Mouse (Mus musculus) large intestine, adult 2 months (tissue): Measurements from ENCODE around the gene Timd4. TPM values are rescaled to one million over a fixed set of nuclear protein-coding genes. Genes with fewer than 3 reads are reported as not detected.

Experiments
- DNase-seq: peaks from one replicate; pipeline ENCODE4 v3.0.0-alpha.2; 2012; ENCODE audit warnings: low read depth, low spot score
- WGBS: fragments of 180-500 bp; shearing (Covaris S2); methylation state at CpG from one replicate; pipeline ENCODE4 v1.1.7; 2018; 5-methylcytosine and 5-hydroxymethylcytosine counted together
- polyA plus RNA-seq: library from polyadenylated mRNA; depleted of rRNA; stranded (reverse); fragments of >200 nt; gene quantifications from 2 replicates; pipeline ENCODE4 v1.2.3, GENCODE M21; 2012; rRNA removed

The Timd4 gene
- polyA plus RNA-seq = 1.0 and 1.5 TPM in 2 replicates

DNA sequence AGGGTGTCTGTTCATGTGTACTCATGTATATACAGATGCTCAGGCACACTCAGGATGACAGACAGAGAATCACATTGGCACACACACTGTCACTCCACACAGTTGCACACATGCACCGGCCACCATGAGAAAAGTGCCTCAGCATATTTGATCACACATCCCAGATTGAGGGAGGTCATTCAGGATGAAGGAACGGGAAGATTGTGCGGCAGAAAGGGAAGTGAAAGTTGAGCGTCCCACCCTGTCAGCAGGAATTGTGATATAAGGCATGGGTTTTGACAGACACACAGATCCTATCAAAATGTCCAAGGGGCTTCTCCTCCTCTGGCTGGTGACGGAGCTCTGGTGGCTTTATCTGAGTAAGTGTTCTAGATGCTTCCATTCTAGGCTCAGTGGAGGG lies at the start of gene Timd4:
Timd4 (plus strand) TSS at position 290 of the 400 bp plus-strand sequence.
- no peak for DNase-seq
- 79% methylated on average over 5 of the region's 5 CpGs for WGBS

DNA sequence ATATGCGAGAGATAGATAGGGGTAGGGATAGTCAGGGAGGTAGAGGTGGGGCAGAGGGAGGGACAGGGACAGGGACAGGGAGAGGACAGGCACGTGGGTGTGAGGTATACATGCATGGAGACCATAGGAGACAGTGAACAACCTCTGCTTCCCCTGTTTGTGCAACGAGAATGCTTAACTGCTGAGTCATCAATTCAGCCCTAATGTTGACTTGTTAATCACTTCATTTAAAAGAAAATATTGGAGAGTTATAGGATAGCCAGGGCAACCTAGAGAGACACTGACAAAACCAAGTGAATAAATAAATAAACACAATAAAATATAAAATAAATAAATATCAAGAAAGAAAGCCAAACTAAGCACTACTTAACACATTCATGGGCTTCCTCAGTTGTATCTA lies 33.7 kb upstream of the Timd4 start:
- no peak for DNase-seq
- 67% methylated on average over 3 of the region's 3 CpGs for WGBS

DNA sequence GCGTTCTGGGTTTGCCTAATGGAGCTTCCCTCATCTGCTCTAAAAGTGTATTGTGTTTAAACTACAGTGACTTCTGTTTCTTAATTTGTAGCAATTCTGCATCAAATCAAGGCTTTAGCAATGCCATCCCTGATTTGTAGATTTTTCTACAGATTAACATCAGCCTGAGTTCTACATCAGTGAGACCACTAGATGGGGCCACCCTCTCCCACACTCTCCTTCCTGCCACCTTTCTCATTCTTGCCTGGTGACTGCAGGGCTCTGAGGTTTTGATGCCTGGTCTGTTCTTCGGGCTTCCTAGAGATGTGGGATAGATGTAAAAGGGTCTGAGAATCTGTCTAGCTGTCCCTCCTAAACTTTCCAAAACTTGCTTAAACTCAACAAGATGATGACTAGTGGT lies 30.8 kb upstream of the Timd4 start:
- DNase-seq = no peak
- 84% methylated on average over 2 of the region's 2 CpGs for WGBS

DNA sequence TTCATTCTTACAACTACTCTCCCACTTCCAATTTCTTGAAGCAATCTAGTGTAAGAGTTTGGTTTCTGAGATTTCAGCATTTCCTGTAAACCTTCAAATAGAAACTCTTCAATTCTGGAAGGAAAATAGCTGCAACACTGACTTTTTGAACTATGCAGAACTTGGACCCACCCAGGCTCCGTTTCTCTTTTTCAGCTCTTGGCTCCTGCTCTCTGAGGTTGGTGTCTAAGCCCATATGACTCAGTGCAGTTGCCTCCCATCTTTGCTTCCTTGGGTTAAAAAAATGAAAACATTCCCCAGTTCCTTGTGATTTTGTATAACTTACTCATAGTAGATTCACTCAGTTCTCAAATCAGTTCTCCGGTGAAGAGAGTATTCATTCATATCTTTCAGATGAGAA lies 6.2 kb upstream of the Timd4 start:
- no peak for DNase-seq
- WGBS = 78% methylated on average over 2 of the region's 2 CpGs

DNA sequence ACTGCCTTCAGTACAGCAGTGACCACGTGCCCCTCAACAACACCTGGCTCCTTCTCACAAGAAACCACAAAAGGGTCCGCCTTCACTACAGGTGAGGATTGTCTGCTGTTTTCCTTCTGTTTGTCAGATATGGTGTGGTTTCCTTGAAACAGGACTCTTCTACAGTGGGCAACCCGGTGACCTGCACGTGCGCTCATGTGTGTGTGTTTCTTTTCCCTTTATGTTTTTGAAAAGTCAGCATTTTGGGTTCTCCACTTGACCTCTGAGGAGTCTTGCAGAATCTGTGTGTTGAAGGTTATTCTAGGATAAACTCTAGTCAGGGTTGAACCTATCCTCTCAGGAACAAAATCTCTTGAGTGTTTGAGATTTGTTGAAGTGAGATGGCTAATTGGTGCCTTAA lies 7.1 kb downstream of the Timd4 start:
- WGBS = 82% methylated on average over 5 of the region's 5 CpGs
- DNase-seq = no peak

DNA sequence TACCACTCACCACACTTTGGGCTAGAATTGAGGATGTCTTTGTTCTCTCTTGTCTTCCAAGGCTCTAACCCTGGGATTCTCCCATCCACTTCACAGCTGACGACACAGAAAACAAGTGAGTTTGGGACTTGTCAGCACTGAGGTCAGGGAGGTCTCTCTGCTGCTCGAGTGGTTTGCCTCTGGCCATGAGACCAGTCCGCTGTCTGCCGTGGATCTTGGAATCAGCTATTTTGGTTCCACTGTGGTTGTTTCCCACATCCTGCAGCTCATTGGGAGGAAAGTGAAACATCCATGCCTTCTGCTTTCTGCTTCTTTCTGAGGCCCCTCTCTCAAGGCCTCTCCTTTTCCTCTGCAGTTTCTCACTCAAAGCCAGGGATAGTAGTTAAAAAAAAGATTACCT lies 9.3 kb downstream of the Timd4 start:
- 42% methylated on average over 4 of the region's 4 CpGs for WGBS
- DNase-seq = no peak

DNA sequence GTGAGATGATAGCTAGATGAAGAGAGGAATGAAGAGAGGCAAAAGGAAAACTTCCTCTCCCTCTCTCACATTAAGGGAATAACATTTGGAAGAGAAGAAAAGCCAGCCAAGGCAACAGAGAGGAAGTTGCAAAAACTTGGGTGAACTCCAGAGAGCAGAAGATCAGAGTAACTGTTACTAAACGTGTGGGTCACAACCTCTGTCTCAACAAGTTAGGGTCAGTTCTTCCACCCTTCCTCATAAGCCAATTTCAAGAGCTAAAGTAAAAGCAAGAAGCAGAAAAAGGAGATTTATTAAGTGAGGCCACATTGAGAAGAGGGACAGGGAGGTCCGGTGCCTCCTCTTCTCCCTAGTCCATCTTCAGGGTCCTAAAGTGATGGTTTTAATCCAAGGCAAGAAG lies 19.7 kb downstream of the Timd4 start:
- WGBS = 69% methylated on average over 2 of the region's 2 CpGs
- no peak for DNase-seq

DNA sequence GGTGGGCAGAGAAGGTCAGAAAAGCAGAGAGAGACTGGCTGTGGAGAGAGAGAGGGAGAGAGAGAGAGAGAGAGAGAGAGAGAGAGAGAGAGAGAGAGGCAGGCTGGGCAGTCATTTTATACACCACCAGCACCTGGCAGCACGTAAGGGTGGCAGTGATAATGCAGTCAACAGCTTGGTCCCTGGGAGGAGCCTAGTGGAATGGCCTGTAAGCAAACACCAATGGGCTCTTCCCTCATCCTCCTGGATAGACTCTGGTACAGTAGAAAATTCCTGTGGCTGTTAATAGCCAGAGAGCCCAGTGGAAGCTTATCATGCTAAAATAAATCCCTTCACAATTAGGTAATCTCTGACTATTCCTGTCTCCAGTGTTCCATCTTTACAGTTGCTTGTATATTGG lies 24.5 kb downstream of the Timd4 start:
- no peak for DNase-seq
- 33% methylated on average over 1 of the region's 1 CpGs for WGBS

DNA sequence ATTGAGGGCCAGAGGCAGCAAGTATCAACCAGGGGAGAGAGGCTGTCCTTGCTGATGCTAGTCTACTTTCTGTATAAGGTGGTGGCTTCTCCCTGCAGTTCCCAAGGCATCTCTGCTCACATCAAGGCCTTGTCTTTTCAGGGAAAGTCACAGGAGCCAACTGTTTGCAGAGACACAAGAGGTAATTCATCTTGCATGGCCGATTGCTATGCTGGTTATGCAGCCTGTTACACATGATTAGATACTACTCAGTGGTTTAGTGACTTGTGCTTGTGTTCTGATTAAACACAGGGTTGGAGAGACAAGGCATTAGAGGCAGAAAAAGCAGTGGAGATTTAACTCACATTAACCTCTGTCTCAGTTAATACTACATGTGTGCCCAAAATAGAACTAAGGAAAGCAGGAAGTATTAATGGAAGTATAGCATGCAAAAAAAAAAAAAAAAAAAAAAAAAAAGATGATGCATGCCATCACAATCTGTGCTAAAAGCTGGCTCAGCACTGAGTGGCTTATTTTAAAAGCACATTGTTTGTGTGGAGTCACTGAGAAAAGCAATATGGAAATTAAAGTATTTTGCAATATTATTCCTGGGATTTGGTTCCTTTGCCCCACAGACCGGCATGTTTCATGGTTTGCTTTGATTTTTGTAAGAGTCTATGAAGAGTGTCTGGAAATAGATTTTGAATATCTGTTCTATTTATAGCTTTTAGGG lies 31.6 kb downstream of the Timd4 start:
- no peak for DNase-seq
- 50% methylated on average over 2 of the region's 2 CpGs for WGBS

DNA sequence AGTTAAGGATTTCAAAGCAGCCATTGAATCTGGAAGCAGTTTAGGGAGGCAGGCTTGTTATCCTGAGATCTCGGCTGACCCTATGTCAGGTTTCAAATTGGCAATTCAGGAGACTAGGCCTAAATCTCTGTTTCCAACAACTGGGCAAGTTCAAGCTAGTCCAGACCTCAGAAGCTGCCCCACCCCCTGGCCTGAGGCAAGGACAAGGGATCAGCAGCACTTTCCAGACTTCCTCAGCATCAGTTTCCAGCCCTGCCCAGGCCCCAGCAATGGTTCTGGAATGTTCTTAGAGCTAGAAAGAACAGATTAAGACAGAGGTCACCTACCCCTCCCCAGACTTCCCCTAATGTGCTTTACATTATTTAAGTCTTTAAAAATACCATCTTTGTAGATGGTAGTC lies 36.1 kb downstream of the Timd4 start:
- 57% methylated on average over 1 of the region's 1 CpGs for WGBS
- DNase-seq = no peak

DNA sequence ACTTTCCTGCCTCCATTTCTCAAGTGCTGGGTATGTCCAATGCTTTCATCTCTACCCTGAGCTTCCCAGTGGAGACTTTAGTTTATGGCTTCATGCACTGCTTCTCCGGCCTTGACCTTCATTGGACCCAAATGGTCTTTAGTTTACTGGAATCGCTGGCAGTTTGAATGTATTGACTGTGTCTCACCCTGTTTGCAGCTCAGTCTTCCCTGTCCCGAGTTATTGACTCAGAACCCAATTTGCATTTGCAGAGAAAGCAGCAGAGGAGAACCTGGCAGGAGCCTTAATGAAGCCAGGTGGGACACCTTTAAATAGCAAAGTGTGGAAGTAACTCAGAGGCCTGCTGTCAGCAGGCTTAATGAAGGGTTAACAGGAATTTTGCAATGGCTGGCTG lies 37.2 kb downstream of the Timd4 start:
- 27% methylated on average over 3 of the region's 3 CpGs for WGBS
- no peak for DNase-seq

DNA sequence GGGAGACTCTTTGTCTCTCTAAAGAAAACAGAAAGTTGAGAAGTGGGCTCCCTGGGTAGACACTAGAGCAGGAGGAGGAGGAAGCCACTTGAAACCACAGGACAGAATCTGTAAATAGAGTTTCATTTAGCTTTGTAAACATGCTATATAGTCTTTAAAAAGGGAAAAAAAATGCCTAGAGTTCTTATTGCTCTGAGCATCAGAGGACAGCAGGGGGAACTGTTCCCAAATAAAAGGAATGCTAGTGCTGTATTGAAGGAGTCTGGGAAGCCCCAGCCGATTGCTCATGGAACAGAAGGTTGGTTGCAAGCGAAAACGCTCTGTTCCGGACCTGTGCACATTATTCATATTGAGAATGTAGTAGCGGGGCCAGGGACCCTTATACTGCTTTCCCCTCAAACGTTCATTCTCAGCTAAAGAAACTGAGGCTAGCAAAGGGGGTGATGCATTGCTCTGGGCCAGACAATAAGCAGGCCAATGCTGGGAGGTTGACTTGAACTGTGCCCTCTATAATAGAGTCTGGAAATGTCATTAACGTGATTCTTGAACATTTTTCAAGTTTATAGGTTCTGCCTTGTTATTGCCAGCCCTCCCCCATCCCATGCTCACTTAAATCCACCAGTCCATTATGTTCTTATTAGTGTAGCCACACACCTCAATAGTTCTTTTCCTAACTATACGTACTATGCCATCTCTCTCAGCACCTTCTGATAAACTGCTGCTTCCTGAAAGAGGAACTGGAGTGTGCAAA lies 37.8 kb downstream of the Timd4 start:
- no peak for DNase-seq

DNA sequence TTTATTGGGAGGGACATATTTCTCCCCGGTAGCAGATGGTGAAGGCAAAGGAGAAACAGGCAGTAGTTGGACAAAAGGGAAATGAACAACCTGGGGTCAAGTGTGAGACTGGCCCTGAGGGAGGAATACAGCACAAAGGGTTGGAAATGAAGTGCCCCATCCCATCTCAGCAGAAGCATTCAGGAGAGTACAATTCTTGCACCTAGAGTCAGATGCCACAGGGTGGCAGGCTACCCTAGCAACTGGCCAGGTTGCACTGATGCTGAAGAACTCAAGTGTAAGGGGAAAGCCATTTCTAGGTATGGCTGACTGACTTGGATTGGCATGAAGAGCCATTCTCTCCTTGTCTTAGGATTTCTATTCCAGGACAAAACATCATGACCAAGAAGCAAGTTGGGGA lies 54.2 kb downstream of the Timd4 start:
- WGBS = 76% methylated on average over 1 of the region's 1 CpGs
- DNase-seq = no peak

More for the DNA sequence above, 37.8 kb downstream of the Timd4 start:
- 35% methylated on average over 8 of the region's 8 CpGs for WGBS

DNA sequence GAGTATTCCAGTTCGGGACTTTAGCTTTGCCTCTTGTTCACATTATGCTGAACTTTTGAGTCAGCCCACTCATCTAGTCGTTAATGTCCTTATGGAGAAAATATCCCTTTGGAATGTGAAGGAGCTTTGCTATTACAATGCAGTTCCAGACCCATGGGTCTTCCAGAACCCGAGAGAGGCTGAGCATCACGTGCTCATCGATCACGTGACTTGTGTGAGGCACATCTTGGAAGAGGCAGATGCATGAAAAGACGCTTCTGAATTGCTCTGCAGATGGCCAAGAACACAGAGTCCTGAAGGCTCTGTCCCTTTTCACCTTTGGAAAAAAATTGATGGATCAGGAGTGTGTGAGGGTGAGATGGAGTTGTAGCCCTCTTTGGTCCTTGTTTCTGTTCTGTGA lies 58.0 kb downstream of the Timd4 start:
- no peak for DNase-seq
- WGBS = 74% methylated on average over 7 of the region's 7 CpGs

DNA sequence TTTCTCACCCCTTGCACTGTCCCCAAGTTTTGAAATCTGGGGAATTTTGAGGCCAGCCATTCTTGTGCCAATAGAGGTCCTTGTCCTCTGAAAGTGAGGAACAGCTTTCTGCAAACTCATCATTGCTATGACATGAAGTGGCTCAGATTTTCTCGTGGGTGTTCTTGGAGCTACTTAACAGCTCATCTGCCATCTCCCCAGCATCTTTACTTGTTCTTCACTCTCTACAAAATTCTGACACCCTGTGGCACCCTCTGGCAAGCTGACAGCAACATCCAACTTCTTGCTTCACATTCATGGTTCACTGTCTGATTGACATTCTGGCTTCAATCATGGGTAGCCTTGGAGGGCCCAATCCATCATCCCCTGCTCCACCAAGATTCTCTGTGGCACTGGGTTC lies 65.2 kb downstream of the Timd4 start:
- DNase-seq = no peak
- WGBS = 78% methylated on average over 1 of the region's 1 CpGs

DNA sequence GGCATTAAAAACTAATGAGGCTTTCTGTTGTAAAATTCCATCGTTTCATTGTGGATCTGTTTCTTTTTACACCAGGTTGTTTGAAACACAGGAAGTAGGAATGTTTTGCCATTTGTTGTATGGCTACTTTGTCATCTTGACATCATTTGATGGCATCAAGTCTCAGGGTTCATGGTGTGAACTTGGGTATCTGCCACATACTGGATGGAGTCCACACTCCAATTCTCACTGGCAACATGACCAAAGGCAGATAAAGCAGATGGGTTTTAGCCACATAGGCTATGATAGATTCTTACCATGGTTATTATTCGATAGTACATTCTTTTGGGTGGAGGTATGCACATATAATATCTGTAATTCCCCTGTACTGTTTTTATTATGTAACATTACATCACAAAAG lies 71.9 kb downstream of the Timd4 start:
- no peak for DNase-seq
- 56% methylated on average over 2 of the region's 2 CpGs for WGBS

DNA sequence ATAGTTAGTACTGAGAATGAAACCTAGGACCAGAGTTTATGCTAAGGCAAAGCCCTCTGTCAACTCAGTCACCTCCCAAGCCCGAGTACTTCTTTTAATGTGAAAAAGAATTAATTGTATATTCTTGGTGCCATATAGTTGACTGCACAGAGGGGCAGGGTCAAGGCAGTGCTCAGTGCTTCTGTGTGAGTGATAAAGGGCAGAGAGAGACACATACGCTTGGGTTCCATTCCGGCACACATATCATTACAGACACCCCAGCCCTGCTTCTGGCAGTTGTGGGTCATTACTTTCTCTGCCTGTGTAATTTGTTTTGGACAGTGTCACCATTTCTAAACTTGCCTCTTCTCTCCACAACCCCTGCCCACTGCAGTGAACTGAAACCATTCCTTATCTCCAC lies 78.5 kb downstream of the Timd4 start:
- no peak for DNase-seq
- 79% methylated on average over 3 of the region's 3 CpGs for WGBS

Other genes starting within 250 kb of the Timd4 start
- gene BC053393, start 239.3 kb upstream of the Timd4 start, polyA plus RNA-seq = not detected in 2 replicates
- gene Dppa1, start 181.5 kb upstream of the Timd4 start, polyA plus RNA-seq = not detected in 2 replicates
- 1.6 and 3.3 TPM in 2 replicates for gene Timd2, start 103.7 kb upstream of the Timd4 start, polyA plus RNA-seq
- gene Havcr1, start 75.7 kb upstream of the Timd4 start, polyA plus RNA-seq = 0.30 and 0.58 TPM in 2 replicates